Mouse (Mus musculus) heart, embryonic 12.5 days (tissue): ENCODE measurements around the gene Mgat4a. TPM values are rescaled to one million over a fixed set of nuclear protein-coding genes. Genes with fewer than 3 reads are reported as not detected.
A peak's percentile ranks its signal among the peaks of the same experiment; 100 is the strongest.

ENCODE experiments used
- ATAC-seq: fragments of 200-750 bp; cut with Nextera tagmentation; 2 replicates; pipeline ENCODE4 v1.8.0; 2017; ENCODE audit warnings: moderate TSS enrichment, moderate library complexity; ENCODE audit not compliant: insufficient number of reproducible peaks, low FRiP score
- H3K27ac ChIP-seq: fragments of 300-500 bp; sonication (generic); 2 replicates; pipeline ENCODE4 v1.5.1; 2016; ENCODE audit warnings: mild to moderate bottlenecking, moderate library complexity; ENCODE audit not compliant: poor library complexity, severe bottlenecking
- H3K27me3 ChIP-seq: fragments of 300-500 bp; sonication (generic); replicated peaks from 2 replicates; pipeline ENCODE4 v1.6.1; 2016; ENCODE audit warnings: mild to moderate bottlenecking, moderate library complexity
- H3K36me3 ChIP-seq: fragments of 300-500 bp; sonication (generic); 2 replicates; pipeline ENCODE4 v1.6.1; 2016; ENCODE audit warnings: mild to moderate bottlenecking, moderate library complexity
- H3K4me1 ChIP-seq: fragments of 300-500 bp; sonication (generic); replicated peaks from 2 replicates; pipeline ENCODE4 v1.6.1; 2016; ENCODE audit warnings: mild to moderate bottlenecking
- H3K4me2 ChIP-seq: fragments of 300-500 bp; sonication (generic); 2 replicates; pipeline ENCODE4 v1.6.1; 2016; ENCODE audit warnings: mild to moderate bottlenecking, moderate library complexity
- H3K4me3 ChIP-seq: fragments of 300-500 bp; sonication (generic); 2 replicates; pipeline ENCODE4 v1.5.1; 2016; ENCODE audit warnings: mild to moderate bottlenecking
- H3K9ac ChIP-seq: fragments of 300-500 bp; sonication (generic); 2 replicates; pipeline ENCODE4 v1.6.1; 2016; ENCODE audit warnings: mild to moderate bottlenecking, moderate library complexity
- H3K9me3 ChIP-seq: fragments of 300-500 bp; sonication (generic); replicated peaks from 2 replicates; pipeline ENCODE4 v1.6.1; 2016; ENCODE audit warnings: mild to moderate bottlenecking, moderate library complexity
- WGBS: fragments of 180-500 bp; shearing (Covaris S2); methylation state at CpG from one replicate; pipeline ENCODE4 v1.1.7; 2016; 5-methylcytosine and 5-hydroxymethylcytosine counted together
- polyA plus RNA-seq: library from polyadenylated mRNA; unstranded; fragments of >200 nt; fragmentation: Nextera tagmentation; extraction: Ambion mirVana; gene quantifications from 2 replicates; pipeline ENCODE4 v1.2.1, GENCODE M21; 2016

Mgat4a gene
- polyA plus RNA-seq, 1 experiment from 2014 or later: 3.9 TPM

DNA sequence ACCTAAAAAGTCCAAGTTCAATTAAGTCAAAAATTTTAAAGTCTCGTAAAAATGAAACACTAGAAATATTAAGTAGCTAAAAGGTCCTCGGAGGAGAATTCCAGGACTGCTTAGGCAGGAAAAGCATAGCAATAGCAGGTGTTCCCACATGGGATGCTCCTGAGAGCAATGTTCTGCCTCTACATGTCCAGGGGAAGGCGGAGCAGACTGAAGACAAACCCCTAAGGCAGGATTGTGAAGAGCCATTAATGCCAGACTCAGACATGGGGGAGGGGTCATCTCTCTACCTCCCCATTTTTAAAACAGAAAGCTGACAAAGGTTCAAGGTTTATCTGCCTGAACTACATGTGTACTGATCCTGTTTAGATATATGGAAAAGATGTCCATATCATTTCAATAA, 45.7 kb downstream of the Mgat4a start:
- Histone ChIP-seq H3K27me3 (no peaks in the 10 kb centered on the region), H3K4me1 (no peaks in the 10 kb centered on the region), H3K4me2 (no peak overlapping the region), H3K36me3 (no peaks in the 10 kb centered on the region), H3K9me3 (peaks cover 2% of the 10 kb centered on the region; the same call in 1 of the 2 replicates), H3K27ac (no peak overlapping the region), H3K4me3 (no peak overlapping the region), H3K9ac (no peak overlapping the region)
- 85% methylated on average over 3 of the region's 3 CpGs for WGBS
- ATAC-seq: no peak

- no peaks in the 10 kb centered on the region for H3K27me3 ChIP-seq
- H3K9me3 ChIP-seq: peaks cover 2% of the 10 kb centered on the region; the same call in 1 of the 2 replicates
- 30% methylated on average over 7 of the region's 7 CpGs for WGBS
- no peak overlapping the region for H3K4me3 ChIP-seq
- no peak overlapping the region for H3K9ac ChIP-seq
- ATAC-seq: no peak
- no peak overlapping the region for H3K4me2 ChIP-seq
- no peaks in the 10 kb centered on the region for H3K36me3 ChIP-seq
- no peaks in the 10 kb centered on the region for H3K4me1 ChIP-seq
- no peak overlapping the region for H3K27ac ChIP-seq
Observed at GRCm38 (mm10) chr1:37491672-37492071, 49.1 kb downstream of the Mgat4a start.

- H3K9ac ChIP-seq: no peak overlapping the region
- no peaks in the 10 kb centered on the region for H3K36me3 ChIP-seq
- WGBS: 88% methylated on average over 5 of the region's 5 CpGs
- H3K9me3 ChIP-seq: peaks cover 2% of the 10 kb centered on the region; the same call in 1 of the 2 replicates
- no peak overlapping the region for H3K4me2 ChIP-seq
- H3K4me3 ChIP-seq: no peak overlapping the region
- H3K4me1 ChIP-seq: no peaks in the 10 kb centered on the region
- H3K27me3 ChIP-seq: no peaks in the 10 kb centered on the region
- ATAC-seq: no peak
- no peak overlapping the region for H3K27ac ChIP-seq
Observed at GRCm38 (mm10) chr1:37490691-37491212, 50.1 kb downstream of the Mgat4a start.

GRCm38 (mm10) chr1:37488531-37488930, 52.3 kb downstream of the Mgat4a start:
- 77% methylated on average over 12 of the region's 12 CpGs for WGBS
- no peak for ATAC-seq

GRCm38 (mm10) chr1:37486994-37487393, 53.8 kb downstream of the Mgat4a start:
- Histone ChIP-seq H3K4me2 (no peak overlapping the region), H3K9me3 (no peaks in the 10 kb centered on the region), H3K27ac (no peak overlapping the region), H3K36me3 (no peaks in the 10 kb centered on the region), H3K4me3 (no peak overlapping the region), H3K27me3 (no peaks in the 10 kb centered on the region), H3K9ac (no peak overlapping the region), H3K4me1 (no peaks in the 10 kb centered on the region)
- ATAC-seq: no peak
- 73% methylated on average over 3 of the region's 3 CpGs for WGBS

More at GRCm38 (mm10) chr1:37488531-37488930, 52.3 kb downstream of the Mgat4a start:
- Histone ChIP-seq H3K4me3 (no peak overlapping the region), H3K4me1 (no peaks in the 10 kb centered on the region), H3K27ac (no peak overlapping the region), H3K4me2 (no peak overlapping the region), H3K9me3 (no peaks in the 10 kb centered on the region), H3K27me3 (no peaks in the 10 kb centered on the region), H3K9ac (no peak overlapping the region), H3K36me3 (no peaks in the 10 kb centered on the region)

DNA sequence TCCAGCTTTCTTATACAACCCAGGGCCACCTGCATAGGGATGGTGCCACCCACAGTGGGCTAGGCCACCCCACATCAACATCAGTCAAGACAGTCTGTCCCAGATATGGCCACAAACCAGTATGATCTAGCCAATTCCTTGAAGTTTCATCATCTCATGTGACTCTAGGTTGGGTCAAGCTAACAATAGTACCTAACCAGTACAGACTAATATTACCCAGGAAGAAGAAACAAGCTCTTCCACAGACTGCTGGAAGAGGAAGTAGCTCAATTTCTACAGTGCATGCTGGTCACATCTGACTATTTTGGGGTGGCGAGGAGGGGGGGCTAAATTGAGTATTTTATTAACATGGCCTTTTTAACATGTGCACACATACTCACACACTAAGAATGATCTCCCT, 54.4 kb downstream of the Mgat4a start:
- Histone ChIP-seq H3K36me3 (no peaks in the 10 kb centered on the region), H3K27me3 (no peaks in the 10 kb centered on the region), H3K9me3 (no peaks in the 10 kb centered on the region), H3K27ac (no peak overlapping the region), H3K4me2 (no peak overlapping the region), H3K9ac (no peak overlapping the region), H3K4me3 (no peak overlapping the region), H3K4me1 (no peaks in the 10 kb centered on the region)
- ATAC-seq: no peak
- WGBS: 79% methylated on average over 1 of the region's 1 CpGs

GRCm38 (mm10) chr1:37484612-37485011, 56.2 kb downstream of the Mgat4a start:
- Histone ChIP-seq H3K4me2 (no peak overlapping the region), H3K9me3 (no peaks in the 10 kb centered on the region), H3K9ac (no peak overlapping the region), H3K4me1 (no peaks in the 10 kb centered on the region), H3K36me3 (no peaks in the 10 kb centered on the region), H3K27ac (no peak overlapping the region), H3K27me3 (no peaks in the 10 kb centered on the region), H3K4me3 (no peak overlapping the region)
- 75% methylated on average over 4 of the region's 4 CpGs for WGBS
- ATAC-seq: no peak

GRCm38 (mm10) chr1:37481331-37481730, 59.5 kb downstream of the Mgat4a start:
- Histone ChIP-seq H3K9me3 (no peaks in the 10 kb centered on the region), H3K4me3 (no peak overlapping the region), H3K4me1 (peaks cover 19% of the 10 kb centered on the region), H3K27me3 (no peaks in the 10 kb centered on the region), H3K4me2 (no peak overlapping the region), H3K27ac (no peak overlapping the region), H3K9ac (no peak overlapping the region), H3K36me3 (no peaks in the 10 kb centered on the region)
- WGBS: 85% methylated on average over 2 of the region's 2 CpGs
- no peak for ATAC-seq

- Histone ChIP-seq H3K36me3 (no peaks in the 10 kb centered on the region), H3K4me2 (no peak overlapping the region), H3K9ac (no peak overlapping the region), H3K27me3 (no peaks in the 10 kb centered on the region), H3K4me1 (peaks cover 19% of the 10 kb centered on the region), H3K27ac (no peak overlapping the region), H3K9me3 (no peaks in the 10 kb centered on the region), H3K4me3 (no peak overlapping the region)
- 80% methylated on average over 6 of the region's 6 CpGs for WGBS
- ATAC-seq: no peak
Observed at GRCm38 (mm10) chr1:37480731-37481130, 60.1 kb downstream of the Mgat4a start.

DNA sequence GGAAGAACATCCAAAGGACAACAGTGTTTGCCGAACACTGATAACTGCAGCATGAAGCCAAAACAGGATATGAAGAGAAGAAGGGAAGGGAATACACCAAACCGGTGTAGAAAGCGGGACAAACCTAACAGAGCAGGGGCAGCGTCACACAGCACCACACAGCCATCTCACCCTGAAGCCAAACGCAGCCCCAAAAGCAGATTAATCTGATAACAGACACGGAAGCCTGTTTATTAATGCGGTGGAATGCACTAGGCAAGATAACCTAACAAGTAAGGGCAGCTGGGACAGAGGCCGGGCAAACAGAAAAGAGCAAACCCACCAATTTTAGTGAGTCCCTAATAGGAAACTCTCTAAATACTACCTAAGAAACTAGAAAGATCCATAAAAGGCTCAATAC, 61.1 kb downstream of the Mgat4a start:
- no peaks in the 10 kb centered on the region for H3K27me3 ChIP-seq
- H3K4me1 ChIP-seq: peaks cover 19% of the 10 kb centered on the region
- H3K4me2 ChIP-seq: no peak overlapping the region
- H3K27ac ChIP-seq: no peak overlapping the region
- ATAC-seq: no peak
- no peaks in the 10 kb centered on the region for H3K9me3 ChIP-seq
- H3K36me3 ChIP-seq: no peaks in the 10 kb centered on the region
- H3K9ac ChIP-seq: no peak overlapping the region
- WGBS: 59% methylated on average over 8 of the region's 8 CpGs
- H3K4me3 ChIP-seq: no peak overlapping the region

DNA sequence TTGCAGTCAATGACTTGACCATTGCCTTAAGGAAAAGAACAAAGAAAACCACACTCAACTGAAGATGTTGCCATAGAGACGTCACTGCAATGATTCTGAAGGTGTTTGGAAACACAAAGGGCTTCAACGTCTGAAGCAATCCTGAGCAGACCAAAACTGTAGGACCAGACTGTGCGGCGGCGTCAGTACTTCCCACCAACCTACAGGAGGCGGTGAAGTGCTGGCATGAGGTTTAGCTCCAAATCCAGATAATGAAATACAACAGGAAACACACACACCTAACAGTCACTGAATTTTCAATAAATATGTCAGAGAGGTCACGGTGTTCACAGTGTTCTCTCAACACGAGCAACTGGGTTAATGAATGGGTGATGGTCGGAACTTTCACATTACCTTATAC, 61.7 kb downstream of the Mgat4a start:
- Histone ChIP-seq H3K4me1 (peaks cover 21% of the 10 kb centered on the region), H3K9me3 (no peaks in the 10 kb centered on the region), H3K4me3 (no peak overlapping the region), H3K27ac (no peak overlapping the region), H3K36me3 (no peaks in the 10 kb centered on the region), H3K4me2 (no peak overlapping the region), H3K27me3 (no peaks in the 10 kb centered on the region), H3K9ac (no peak overlapping the region)
- ATAC-seq: no peak
- WGBS: 72% methylated on average over 9 of the region's 9 CpGs

- H3K4me2 ChIP-seq: peak overlapping the region; percentile 49
- no peak overlapping the region for H3K4me3 ChIP-seq
- H3K27ac ChIP-seq: 0 out of 2 replicates have a peak overlapping the region, but pooled peaks have one; percentile 1
- 0 out of 2 replicates have a peak, but pooled peaks have one; percentile 22 for ATAC-seq
- H3K9me3 ChIP-seq: no peaks in the 10 kb centered on the region
- WGBS: 33% methylated on average over 7 of the region's 7 CpGs
- no peak overlapping the region for H3K9ac ChIP-seq
- no peaks in the 10 kb centered on the region for H3K27me3 ChIP-seq
- peaks cover 25% of the 10 kb centered on the region for H3K4me1 ChIP-seq
- no peaks in the 10 kb centered on the region for H3K36me3 ChIP-seq
Observed at GRCm38 (mm10) chr1:37478416-37478815, 62.4 kb downstream of the Mgat4a start.
